ENCODE assay signal across 25 mouse cellular contexts in genomic region chr2:31137018-31137590, GRCm38 (mm10). TPM values are rescaled to one million over a fixed set of nuclear protein-coding genes. Genes with fewer than 3 reads are reported as not detected.
A peak's percentile ranks its signal among the peaks of the same experiment; 100 is the strongest.
DNase-seq lines count a peak whose midpoint lies in the region; ATAC-seq and TF ChIP-seq lines count a peak whose summit lies in the region.
"Had no signal": no experiment of that assay in that cellular context is flagged by ENCODE, and none has a peak within 500 bp of the region (broad histone marks: within the 10 kb centered on the region; RNA-seq: fewer than 3 reads in every experiment).

No protein-coding gene starts in this region.

- no peak overlapping the region for H3K9ac ChIP-seq in limb, embryonic 12.5 days (replicated peaks)
- H3K9ac ChIP-seq: forebrain, embryonic 13.5 days; heart, embryonic 12.5 days; hindbrain, embryonic 15.5 days; liver, embryonic 14.5 days; lung, embryonic 15.5 days; midbrain, embryonic 13.5 days had no signal

- DNase-seq in cerebellum, adult 8-10 months: peak; percentile 30
- no peak for DNase-seq in cerebellum, adult 9-10 months
- no peak for DNase-seq in layer of hippocampus, adult 2 months (ENCODE audit: low spot score in 2 of 2)
- no peak for DNase-seq in layer of hippocampus, postnatal 14 days (ENCODE audit: low spot score in 2 of 2)
- DNase-seq in MN1 (ENCODE audit: low spot score): peak; percentile 37
- no peak for DNase-seq in kidney, postnatal 10 days
- no peak for DNase-seq in lung, postnatal 14 days
- DNase-seq: adrenal gland, postnatal 14 days; B cell, adult 2 months; gastrocnemius, postnatal 25 days; heart, postnatal 4 days; right cerebral cortex, postnatal 14 days; spleen, adult 18-20 months; thymus, adult 18-20 months; thymus, postnatal 4 days had no signal

- H3K4me2 ChIP-seq in limb, embryonic 12.5 days: no peak overlapping the region
- H3K4me2 ChIP-seq: forebrain, embryonic 13.5 days; heart, embryonic 12.5 days; hindbrain, embryonic 15.5 days; lung, embryonic 15.5 days; midbrain, embryonic 13.5 days had no signal

- no peak for TF ChIP-seq CTCF in layer of hippocampus, adult 2 months (conservative IDR thresholded peaks at IDR 0.05)

- H3K4me1 ChIP-seq in limb, embryonic 12.5 days (replicated peaks): peaks cover 35% of the 10 kb centered on the region

- no peak for ATAC-seq in limb, embryonic 12.5 days (ENCODE audit: insufficient number of reproducible peaks, insufficient read depth, low FRiP score, low TSS enrichment, low read depth)
- ATAC-seq: forebrain, embryonic 13.5 days; intestine, postnatal 0 days; midbrain, embryonic 13.5 days had no signal

- H3K4me3 ChIP-seq in layer of hippocampus, adult 2 months: no peak overlapping the region
- H3K4me3 ChIP-seq in limb, embryonic 12.5 days (replicated peaks): no peak overlapping the region
- H3K4me3 ChIP-seq: forebrain, embryonic 13.5 days; heart, embryonic 12.5 days; hindbrain, embryonic 15.5 days; lung, embryonic 15.5 days; midbrain, embryonic 13.5 days had no signal

- peaks cover 12% of the 10 kb centered on the region; the same call in 1 of the 2 replicates for H3K27me3 ChIP-seq in limb, embryonic 12.5 days
- H3K27me3 ChIP-seq: heart, embryonic 12.5 days; hindbrain, embryonic 15.5 days; lung, embryonic 15.5 days had no signal

- no peaks in the 10 kb centered on the region for H3K36me3 ChIP-seq in limb, embryonic 12.5 days
- H3K36me3 ChIP-seq: heart, embryonic 12.5 days; hindbrain, embryonic 15.5 days; lung, embryonic 15.5 days; midbrain, embryonic 13.5 days had no signal

- H3K9me3 ChIP-seq in limb, embryonic 12.5 days: no peaks in the 10 kb centered on the region
- H3K9me3 ChIP-seq: forebrain, embryonic 13.5 days; G1E; heart, embryonic 12.5 days; hindbrain, embryonic 15.5 days; lung, embryonic 15.5 days; midbrain, embryonic 13.5 days had no signal

- WGBS in limb, embryonic 12.5 days: 61% methylated on average over 14 of the region's 14 CpGs

- H3K27ac ChIP-seq in layer of hippocampus, adult 2 months: peak overlapping the region; percentile 46; the same call in 1 of the 2 replicates
- H3K27ac ChIP-seq in limb, embryonic 12.5 days: 0 out of 2 replicates have a peak overlapping the region, but pooled peaks have one; percentile 4
- H3K27ac ChIP-seq: forebrain, embryonic 13.5 days; hindbrain, embryonic 15.5 days; liver, embryonic 14.5 days; lung, embryonic 15.5 days; macrophage; midbrain, embryonic 13.5 days had no signal

RNA-seq across cellular contexts. Expression of gene Fnbp1, which starts 4.7 kb away (rescaled TPM):
- 100 to 1,000 TPM; 113 to 120 TPM for total RNA-seq in layer of hippocampus, adult 2 months (2021)
- 100 to 1,000 TPM in 1 of 2 experiments, 10 to 100 TPM in 1; 98.9 to 105 TPM for total RNA-seq in layer of hippocampus, postnatal 14 days (2021)
- polyA plus RNA-seq in limb, embryonic 12.5 days (2016; fragmentation: Nextera tagmentation; extraction: Ambion mirVana): 15.3 and 19.8 TPM in 2 replicates

RNA-seq across cellular contexts. Expression of gene Gpr107, which starts 15.0 kb away (rescaled TPM):
- total RNA-seq in layer of hippocampus, adult 2 months (2021): 10 to 100 TPM; 50.5 to 53.1 TPM
- 10 to 100 TPM; 48.6 to 52.8 TPM for total RNA-seq in layer of hippocampus, postnatal 14 days (2021)
- polyA plus RNA-seq in limb, embryonic 12.5 days (2016; fragmentation: Nextera tagmentation; extraction: Ambion mirVana): 36.4 and 38.9 TPM in 2 replicates

Comparison
In these comparisons a context has a peak if more than half of its experiments do, and no peak if none do; other contexts are left out.
1. DNase-seq: peak in cerebellum, adult 8-10 months (single experiment) and MN1 (single experiment); none in cerebellum, adult 9-10 months (single experiment), layer of hippocampus, adult 2 months (0 of 2), layer of hippocampus, postnatal 14 days (0 of 2), kidney, postnatal 10 days (single experiment) and lung, postnatal 14 days (single experiment).